Mouse (Mus musculus) MEL (cell line): ENCODE measurements around the gene Flvcr1. TPM values are rescaled to one million over a fixed set of nuclear protein-coding genes. Genes with fewer than 3 reads are reported as not detected.

Source experiments
- DNase-seq: peaks from one replicate; pipeline ENCODE4 v3.0.0; 2011; ENCODE audit warnings: low read depth, low spot score
- H3K27ac ChIP-seq: 2 replicates; pipeline ENCODE4 v1.5.1; 2012; ENCODE audit warnings: low read depth, mild to moderate bottlenecking, control low read depth, low read length, moderate library complexity; ENCODE audit not compliant: control insufficient read depth
- H3K27me3 ChIP-seq, 2 experiments: fragments of 150-350 bp in 1 of 2; sonication (generic) in 1 of 2; 2 replicates each; pipeline ENCODE4 v1.6.1; 2012; ENCODE audit warnings: low read length in 2 of 2, mild to moderate bottlenecking in 2 of 2, improper control_type of control experiment in 1 of 2, moderate library complexity in 1 of 2; ENCODE audit not compliant: insufficient read depth in 2 of 2, control insufficient read depth in 1 of 2
- H3K36me3 ChIP-seq, 2 experiments: 2 replicates each; pipeline ENCODE4 v1.6.1; 2012 to 2014; ENCODE audit warnings: low read length in 2 of 2, improper control_type of control experiment in 1 of 2, inconsistent platforms in 1 of 2, mild to moderate bottlenecking in 1 of 2; ENCODE audit not compliant: insufficient read depth in 2 of 2, control insufficient read depth in 1 of 2
- H3K4me1 ChIP-seq, 2 experiments: fragments of 150-350 bp in 1 of 2; sonication (generic) in 1 of 2; 2 replicates each; pipeline ENCODE4 v1.6.1; 2012; ENCODE audit warnings: low read length in 2 of 2, improper control_type of control experiment in 1 of 2, mild to moderate bottlenecking in 1 of 2; ENCODE audit not compliant: insufficient read depth in 2 of 2, control insufficient read depth in 1 of 2
- H3K4me3 ChIP-seq, 2 experiments: fragments of 150-350 bp in 1 of 2; sonication (generic) in 1 of 2; 2 replicates each; pipeline ENCODE4 v1.5.1; 2012; ENCODE audit warnings: low read depth in 2 of 2, low read length in 2 of 2, mild to moderate bottlenecking in 2 of 2, moderate library complexity in 2 of 2, control low read depth in 1 of 2, improper control_type of control experiment in 1 of 2; ENCODE audit not compliant: control insufficient read depth in 1 of 2, insufficient read depth in 1 of 2
- H3K79me2 ChIP-seq: 2 replicates; pipeline ENCODE4 v1.6.1; 2012; ENCODE audit warnings: mild to moderate bottlenecking, low read length, moderate library complexity; ENCODE audit not compliant: control insufficient read depth, poor library complexity, insufficient read depth
- H3K9ac ChIP-seq: 2 replicates; pipeline ENCODE4 v1.6.1; 2012; ENCODE audit warnings: low read depth, mild to moderate bottlenecking, control low read depth, low read length, moderate library complexity; ENCODE audit not compliant: control insufficient read depth, poor library complexity, severe bottlenecking
- H3K9me3 ChIP-seq: fragments of 150-350 bp; sonication (generic); replicated peaks from 2 replicates; pipeline ENCODE4 v1.6.1; 2012; ENCODE audit warnings: mild to moderate bottlenecking, low read length, improper control_type of control experiment, moderate library complexity; ENCODE audit not compliant: insufficient read depth
- CTCF ChIP-seq, 3 experiments: IDR thresholded peaks in 2 of 3; conservative IDR thresholded peaks in 1 of 3; 2 replicates each; pipeline ENCODE4 v1.5.1; 2011 to 2012; ENCODE audit warnings: low read length in 3 of 3, low read depth in 2 of 3, mild to moderate bottlenecking in 2 of 3, improper control_type of control experiment in 1 of 3, inconsistent platforms in 1 of 3, mixed read lengths in 1 of 3, moderate library complexity in 1 of 3; ENCODE audit not compliant: control insufficient read depth in 1 of 3, insufficient read depth in 1 of 3, poor library complexity in 1 of 3, severe bottlenecking in 1 of 3
- E2F4 ChIP-seq: IDR thresholded peaks from 2 replicates; pipeline ENCODE4 v1.6.1; 2011; ENCODE audit warnings: low read depth, low read length, improper control_type of control experiment, borderline replicate concordance
- ELF1 ChIP-seq: IDR thresholded peaks from 2 replicates; pipeline ENCODE4 v1.6.1; 2014; ENCODE audit warnings: low read depth, mild to moderate bottlenecking, inconsistent platforms, low read length, improper control_type of control experiment, moderate library complexity
- EP300 ChIP-seq, 2 experiments: IDR thresholded peaks; 2 replicates each; pipeline ENCODE4 v1.6.1; 2011; ENCODE audit warnings: improper control_type of control experiment in 2 of 2, low read length in 2 of 2, low read depth in 1 of 2, mild to moderate bottlenecking in 1 of 2
- ETS1 ChIP-seq: IDR thresholded peaks from 2 replicates; pipeline ENCODE4 v1.6.1; 2012; ENCODE audit warnings: low read depth, mild to moderate bottlenecking, inconsistent platforms, low read length, improper control_type of control experiment, moderate library complexity
- GATA1 ChIP-seq: IDR thresholded peaks from 2 replicates; pipeline ENCODE4 v1.6.1; 2011; ENCODE audit warnings: low read depth, low read length, improper control_type of control experiment
- KAT2A ChIP-seq: conservative IDR thresholded peaks from 2 replicates; pipeline ENCODE4 v1.6.1; 2012; ENCODE audit warnings: low read depth, low read length, improper control_type of control experiment, inconsistent platforms
- MAFK ChIP-seq: IDR thresholded peaks from 2 replicates; pipeline ENCODE4 v1.6.1; 2011; ENCODE audit warnings: low read depth, mild to moderate bottlenecking, low read length, improper control_type of control experiment, borderline replicate concordance
- MAX ChIP-seq: IDR thresholded peaks from 2 replicates; pipeline ENCODE4 v1.6.1; 2011; ENCODE audit warnings: low read length, improper control_type of control experiment
- MEF2A ChIP-seq: IDR thresholded peaks from 2 replicates; pipeline ENCODE4 v1.6.1; 2014; ENCODE audit warnings: low read depth, mild to moderate bottlenecking, inconsistent platforms, low read length, improper control_type of control experiment; ENCODE audit not compliant: poor library complexity, insufficient replicate concordance, severe bottlenecking; ENCODE audit errors: extremely low read depth
- MXI1 ChIP-seq: IDR thresholded peaks from 2 replicates; pipeline ENCODE4 v1.6.1; 2011; ENCODE audit warnings: mild to moderate bottlenecking, low read depth, low read length, improper control_type of control experiment
- RAD21 ChIP-seq: IDR thresholded peaks from 2 replicates; pipeline ENCODE4 v1.6.1; 2011; ENCODE audit warnings: mild to moderate bottlenecking, low read depth, low read length, improper control_type of control experiment
- RCOR1 ChIP-seq: IDR thresholded peaks from 2 replicates; pipeline ENCODE4 v1.6.1; 2012; ENCODE audit warnings: low read depth, mild to moderate bottlenecking, inconsistent platforms, low read length, improper control_type of control experiment
- SIN3A ChIP-seq: IDR thresholded peaks from 2 replicates; pipeline ENCODE4 v1.6.1; 2012; ENCODE audit warnings: low read length, improper control_type of control experiment, inconsistent platforms
- SMC3 ChIP-seq: IDR thresholded peaks from 2 replicates; pipeline ENCODE4 v1.6.1; 2011; ENCODE audit warnings: low read depth, low read length, improper control_type of control experiment
- TAL1 ChIP-seq: IDR thresholded peaks from 2 replicates; pipeline ENCODE4 v1.6.1; 2012; ENCODE audit warnings: mild to moderate bottlenecking, inconsistent platforms, low read length, moderate library complexity, mixed read lengths
- TCF12 ChIP-seq: IDR thresholded peaks from 2 replicates; pipeline ENCODE4 v1.6.1; 2014; ENCODE audit warnings: low read depth, mild to moderate bottlenecking, inconsistent platforms, low read length, improper control_type of control experiment, moderate library complexity
- UBTF ChIP-seq: IDR thresholded peaks from 2 replicates; pipeline ENCODE4 v1.6.1; 2012; ENCODE audit warnings: low read depth, mild to moderate bottlenecking, inconsistent platforms, low read length, improper control_type of control experiment, moderate library complexity, borderline replicate concordance; ENCODE audit not compliant: insufficient read depth
- USF2 ChIP-seq, 2 experiments: IDR thresholded peaks; 2 replicates each; pipeline ENCODE4 v1.6.1; 2011 to 2012; ENCODE audit warnings: improper control_type of control experiment in 2 of 2, low read length in 2 of 2, borderline replicate concordance in 1 of 2, inconsistent platforms in 1 of 2, low read depth in 1 of 2, mild to moderate bottlenecking in 1 of 2; ENCODE audit not compliant: insufficient read depth in 1 of 2
- ZNF384 ChIP-seq: IDR thresholded peaks from 2 replicates; pipeline ENCODE4 v1.6.1; 2012; ENCODE audit warnings: low read depth, mild to moderate bottlenecking, inconsistent platforms, low read length, improper control_type of control experiment
- polyA plus RNA-seq, 2 experiments: library from polyadenylated mRNA; stranded (reverse) in 1 of 2; unstranded in 1 of 2; fragments of >175 nt in 1 of 2; fragments of >200 nt in 1 of 2; gene quantifications; 2 replicates each; pipeline versions ENCODE4 v1.2.1 to v1.2.4; 2012; ENCODE audit warnings: low replicate concordance in 2 of 2, low read depth in 1 of 2; ENCODE audit not compliant: insufficient read length in 2 of 2, insufficient read depth in 1 of 2, missing spikeins in 1 of 2
- total RNA-seq: library from RNA; depleted of rRNA; stranded (reverse); fragments of 300-350 nt; gene quantifications from 2 replicates; pipeline ENCODE4 v1.2.3, GENCODE M21; 2012

The Flvcr1 gene
- total and polyA plus RNA-seq, 3 experiments, result 19.1 to 36.9 TPM; not detected in 1

GRCm38 (mm10) chr1:191075199-191075883, 49.4 kb upstream of the Flvcr1 start:
- DNase-seq, result no peak
- Histone ChIP-seq H3K9me3 (no peaks in the 10 kb centered on the region), H3K79me2 (no peaks in the 10 kb centered on the region), H3K9ac (no peak overlapping the region), H3K36me3 (peaks cover 4 to 40% of the 10 kb centered on the region in 2 experiments; a peak in 3 of 4 replicates), H3K4me3 (no peak overlapping the region), H3K4me1 (peaks cover 4 to 5% of the 10 kb centered on the region in 2 experiments; a peak in 2 of 4 replicates), H3K27me3 (no peaks in the 10 kb centered on the region), H3K27ac (no peak overlapping the region)
- TF ChIP-seq MAFK (no peak), ZNF384 (no peak), CTCF (IDR thresholded peaks at IDR 0.05 in 2 of 3, conservative IDR thresholded peaks at IDR 0.05 in 1 of 3; ENCODE audit: control insufficient read depth in 1 of 3, insufficient read depth in 1 of 3, low read depth in 2 of 3, low read length in 3 of 3, poor library complexity in 1 of 3, severe bottlenecking in 1 of 3) (peak; percentile 51 to 68 (median 59)), ELF1 (no peak), TCF12 (no peak), MXI1 (no peak), MEF2A (no peak), USF2 (IDR thresholded peaks at IDR 0.05; ENCODE audit: borderline replicate concordance in 1 of 2, insufficient read depth in 1 of 2, low read depth in 1 of 2, low read length in 2 of 2) (no peak), SIN3A (no peak), E2F4 (no peak), UBTF (no peak), MAX (no peak), RAD21 (no peak; the same call in 1 of the 2 replicates), SMC3 (peak; percentile 38)
- TF ChIP-seq, all 39 proteins: peak for 2

- no peak overlapping the region for H3K27ac ChIP-seq
- no peak for DNase-seq
- peaks cover 4 to 43% of the 10 kb centered on the region in 2 experiments; a peak in 3 of 4 replicates for H3K36me3 ChIP-seq
- no peak overlapping the region for H3K4me3 ChIP-seq
- no peaks in the 10 kb centered on the region; the same call in 1 of the 2 replicates for H3K79me2 ChIP-seq
- H3K27me3 ChIP-seq, result no peaks in the 10 kb centered on the region
- TF ChIP-seq GATA1 (peak; percentile 54), SIN3A (peak; percentile 9; the same call in 1 of the 2 replicates), TCF12 (peak; percentile 78; the same call in 1 of the 2 replicates), TAL1 (0 out of 2 replicates have a peak, but pooled peaks have one; percentile 16), RCOR1 (peak; percentile 82; the same call in 1 of the 2 replicates), E2F4 (no peak), MXI1 (peak; percentile 44; the same call in 1 of the 2 replicates), ETS1 (peak; percentile 44; the same call in 1 of the 2 replicates), KAT2A (no peak), EP300 (IDR thresholded peaks at IDR 0.05; ENCODE audit: low read depth in 1 of 2, low read length in 2 of 2) (peak; percentile 52 to 76; a peak in 3 of 4 replicates)
- TF ChIP-seq, all 39 proteins: peak for 8
- Histone ChIP-seq H3K4me1 (peaks cover 4 to 5% of the 10 kb centered on the region in 2 experiments; a peak in 2 of 4 replicates), H3K9ac (no peak overlapping the region), H3K9me3 (no peaks in the 10 kb centered on the region)
Measured at GRCm38 (mm10) chr1:191073486-191073885, 47.5 kb upstream of the Flvcr1 start.
